Mouse (Mus musculus) testis, adult 2 months (tissue): Measurements from ENCODE around the gene Efcc1. TPM values are rescaled to one million over a fixed set of nuclear protein-coding genes. Genes with fewer than 3 reads are reported as not detected.
A peak's percentile ranks its signal among the peaks of the same experiment; 100 is the strongest.

ENCODE experiments used
- H3K27ac ChIP-seq: fragments of 200-500 bp; 2 replicates; pipeline ENCODE4 v1.5.1; 2012; ENCODE audit warnings: low read depth, low read length; ENCODE audit not compliant: control insufficient read depth, insufficient read depth
- H3K27me3 ChIP-seq: fragments of 200-500 bp; 2 replicates; pipeline ENCODE4 v1.6.1; 2012; ENCODE audit warnings: mild to moderate bottlenecking, low read length, moderate library complexity; ENCODE audit not compliant: control insufficient read depth, insufficient read depth
- H3K36me3 ChIP-seq: fragments of 200-500 bp; 2 replicates; pipeline ENCODE4 v1.6.1; 2012; ENCODE audit warnings: mild to moderate bottlenecking, low read length; ENCODE audit not compliant: control insufficient read depth, insufficient read depth
- H3K4me1 ChIP-seq: fragments of 200-500 bp; 2 replicates; pipeline ENCODE4 v1.6.1; 2012; ENCODE audit warnings: low read length; ENCODE audit not compliant: control insufficient read depth, insufficient read depth
- H3K4me3 ChIP-seq: fragments of 200-500 bp; 2 replicates; pipeline ENCODE4 v1.5.1; 2012; ENCODE audit warnings: low read depth, mild to moderate bottlenecking, low read length, moderate library complexity, mixed read lengths; ENCODE audit not compliant: control insufficient read depth
- CTCF ChIP-seq: fragments of 200-500 bp; IDR thresholded peaks from 2 replicates; pipeline ENCODE4 v1.5.1; 2012; ENCODE audit warnings: low read depth, mild to moderate bottlenecking, inconsistent platforms, low read length, moderate library complexity; ENCODE audit not compliant: control insufficient read depth, insufficient read depth, insufficient replicate concordance
- POLR2A ChIP-seq: fragments of 200-500 bp; IDR thresholded peaks from 2 replicates; pipeline ENCODE4 v1.6.1; 2012; ENCODE audit warnings: low read depth, mild to moderate bottlenecking, inconsistent platforms, low read length, moderate library complexity; ENCODE audit not compliant: control insufficient read depth
- polyA plus RNA-seq: library from polyadenylated mRNA; depleted of rRNA; stranded (reverse); fragments of >200 nt; gene quantifications from 2 replicates; pipeline ENCODE4 v1.2.3, GENCODE M21; 2012

The Efcc1 gene
- polyA plus RNA-seq, 1 experiment: 0.68 TPM

DNA sequence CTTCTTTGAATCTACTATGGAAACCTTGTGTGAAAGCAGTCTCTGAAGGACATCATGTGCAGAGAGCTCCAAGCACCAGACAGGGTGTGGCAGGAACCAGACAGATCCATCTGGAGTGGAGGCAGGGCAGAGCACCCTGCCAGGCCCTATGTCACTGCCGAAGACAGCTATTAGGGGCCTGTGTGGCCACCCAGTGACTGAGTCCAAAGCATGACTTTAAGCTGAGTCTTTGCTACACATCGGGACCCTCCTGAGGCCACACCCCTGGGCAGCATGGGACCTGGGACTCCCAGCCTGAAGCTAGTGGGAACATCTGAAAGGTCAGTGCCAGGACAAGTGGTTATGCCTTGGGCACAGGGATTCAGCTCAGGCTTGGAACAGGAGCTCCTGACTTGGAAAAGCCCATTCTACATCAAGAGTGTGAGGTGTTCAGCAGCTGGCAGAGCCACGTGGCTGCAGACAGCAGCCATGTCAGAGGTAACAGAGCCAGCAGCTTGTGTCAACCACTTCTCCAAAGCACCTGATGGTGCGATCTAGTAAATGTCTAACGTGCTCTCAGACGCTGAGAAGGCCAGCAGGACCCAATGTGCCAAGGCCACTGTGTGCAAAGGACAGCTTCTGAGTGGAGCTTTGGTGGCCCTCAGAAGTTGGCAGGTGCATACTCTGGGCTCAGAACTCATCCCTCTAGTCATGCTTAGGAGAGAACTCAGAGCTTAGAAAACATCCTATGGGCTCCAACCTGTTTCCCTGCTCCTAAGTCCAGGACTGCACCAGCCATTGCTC, 56.6 kb downstream of the Efcc1 start:
- no peak overlapping the region for H3K4me3 ChIP-seq
- H3K4me1 ChIP-seq: peaks cover 11% of the 10 kb centered on the region
- peaks cover 5% of the 10 kb centered on the region for H3K36me3 ChIP-seq
- H3K27ac ChIP-seq: no peak overlapping the region
- TF ChIP-seq CTCF (no peak), POLR2A (no peak)
- no peaks in the 10 kb centered on the region for H3K27me3 ChIP-seq

DNA sequence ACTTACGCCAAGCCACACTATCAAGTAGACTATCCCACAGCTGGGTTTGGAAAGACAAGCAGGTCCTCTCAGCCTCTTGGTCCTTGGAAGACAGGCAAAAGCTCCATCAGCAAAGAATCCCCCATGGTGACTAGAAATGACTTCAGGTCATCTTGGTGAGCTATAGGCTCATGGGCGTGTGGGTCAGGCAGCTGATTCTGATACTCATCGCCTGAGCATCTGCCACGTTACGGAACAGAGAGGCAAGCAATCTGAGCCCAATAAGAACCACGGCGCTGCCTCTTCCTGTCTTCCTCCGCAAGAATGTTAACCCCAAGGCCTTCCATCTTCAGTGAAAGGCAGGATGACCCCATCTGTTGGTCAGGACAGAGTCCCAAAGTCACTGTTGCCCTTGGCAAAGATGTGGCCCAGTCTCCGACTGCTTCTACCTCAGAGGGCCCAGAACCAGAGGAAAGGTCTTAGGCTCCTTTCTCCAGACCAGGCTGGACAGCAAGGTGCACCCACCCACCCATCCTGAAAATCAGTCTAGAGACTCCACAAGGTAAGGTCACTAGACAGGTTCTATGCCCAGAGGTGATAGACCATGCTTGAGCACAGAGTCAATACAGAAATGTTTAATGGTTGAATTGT, 57.7 kb downstream of the Efcc1 start:
- Histone ChIP-seq H3K36me3 (peaks cover 5% of the 10 kb centered on the region), H3K27me3 (no peaks in the 10 kb centered on the region), H3K27ac (no peak overlapping the region), H3K4me1 (peaks cover 11% of the 10 kb centered on the region), H3K4me3 (no peak overlapping the region)
- TF ChIP-seq POLR2A (no peak), CTCF (no peak)

DNA sequence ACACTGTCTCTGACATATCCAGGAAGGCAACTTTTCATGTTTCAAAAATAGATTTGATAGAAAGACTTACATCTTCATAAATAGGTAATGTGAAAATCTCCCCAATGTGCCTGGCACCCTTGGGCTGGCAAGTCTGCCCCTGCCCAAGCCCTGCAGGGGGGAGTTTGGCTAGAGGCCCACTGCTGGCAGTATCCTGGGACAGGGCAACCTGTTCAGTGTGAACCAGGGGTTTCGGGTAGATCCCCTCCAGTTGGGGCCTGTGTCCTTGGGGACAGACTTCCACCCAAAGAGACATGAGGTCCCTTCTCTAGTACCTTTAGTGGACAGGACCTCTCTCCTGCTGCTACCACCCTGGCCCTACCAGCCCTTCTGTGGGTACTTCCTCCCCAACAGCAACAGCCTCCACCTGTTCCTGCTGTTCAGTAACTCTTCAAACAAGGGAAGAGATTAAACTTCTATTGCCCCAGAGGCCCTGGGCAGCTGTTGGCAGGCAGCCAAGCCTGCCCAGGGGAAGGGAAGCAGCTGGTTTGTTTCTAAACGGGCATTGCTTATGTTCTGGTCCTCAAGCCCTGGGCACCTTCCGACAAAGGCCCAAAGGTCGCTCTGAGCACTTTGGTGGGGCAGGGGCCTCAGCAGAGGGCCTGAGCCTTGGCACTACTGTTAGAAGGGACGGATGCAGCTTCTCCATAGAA, 58.4 kb downstream of the Efcc1 start:
- Histone ChIP-seq H3K36me3 (peaks cover 5% of the 10 kb centered on the region), H3K4me1 (peaks cover 11% of the 10 kb centered on the region), H3K4me3 (no peak overlapping the region), H3K27ac (no peak overlapping the region), H3K27me3 (no peaks in the 10 kb centered on the region)
- no peak for TF ChIP-seq CTCF
- TF ChIP-seq POLR2A: no peak

DNA sequence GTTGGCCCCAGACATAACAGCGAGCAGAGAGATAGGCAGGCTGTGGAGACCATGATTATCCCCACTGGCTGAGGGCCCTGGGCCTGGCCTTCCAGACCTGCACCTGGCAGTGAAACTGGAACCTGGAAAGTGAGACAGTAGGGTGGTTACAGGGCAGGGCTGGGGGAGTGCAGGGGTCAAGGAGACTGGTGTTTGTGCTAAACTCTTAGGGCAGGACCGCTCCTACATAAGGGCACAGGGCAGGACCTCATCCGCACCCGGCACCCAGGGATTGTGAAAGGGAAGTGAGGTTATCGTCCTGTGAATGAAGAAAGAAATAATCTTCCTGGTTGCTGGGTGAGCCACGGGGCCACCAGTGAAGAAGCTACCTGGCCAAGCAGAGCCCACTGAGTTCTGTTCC, 59.1 kb downstream of the Efcc1 start:
- TF ChIP-seq POLR2A (no peak), CTCF (no peak)
- H3K4me3 ChIP-seq: no peak overlapping the region
- H3K27ac ChIP-seq: no peak overlapping the region
- H3K36me3 ChIP-seq: peaks cover 5% of the 10 kb centered on the region
- no peaks in the 10 kb centered on the region for H3K27me3 ChIP-seq
- peaks cover 11% of the 10 kb centered on the region for H3K4me1 ChIP-seq

DNA sequence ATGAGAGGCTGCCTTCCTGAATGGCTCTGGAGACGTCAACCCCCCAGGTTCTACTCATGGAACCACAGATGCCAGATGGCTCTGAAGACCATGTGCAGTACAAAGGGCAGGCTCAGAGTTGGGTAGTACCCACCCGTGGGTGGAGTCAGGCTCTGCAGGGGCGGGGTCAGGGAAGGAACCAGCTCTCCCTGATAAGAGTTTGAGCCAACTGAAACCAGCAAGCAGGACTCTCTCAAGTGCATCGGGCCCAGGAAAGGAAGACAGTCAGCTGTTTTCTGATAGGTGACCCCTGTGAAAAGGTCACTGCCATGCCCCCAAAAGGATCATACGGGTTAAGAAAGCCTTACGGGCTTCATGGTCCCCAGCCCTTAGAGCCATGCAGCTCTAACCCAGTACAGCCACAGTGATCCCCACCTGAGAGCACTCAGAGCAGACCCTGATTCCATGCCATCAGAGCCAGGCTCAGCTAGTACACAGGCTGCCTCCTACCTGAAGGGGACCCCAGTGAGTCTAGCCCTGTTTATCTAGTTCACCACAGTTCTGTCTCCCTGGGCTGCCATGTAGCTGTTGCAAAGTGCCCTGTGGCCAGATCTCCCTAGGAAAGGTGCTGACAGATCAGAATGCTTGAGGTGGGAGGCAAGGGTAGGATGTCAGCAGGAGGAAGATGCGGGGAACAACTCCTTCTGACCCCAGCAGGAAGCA, 60.3 kb downstream of the Efcc1 start:
- H3K36me3 ChIP-seq: peaks cover 5% of the 10 kb centered on the region
- no peak for TF ChIP-seq CTCF
- H3K27me3 ChIP-seq: no peaks in the 10 kb centered on the region
- peak overlapping the region; percentile 78 for H3K4me3 ChIP-seq
- no peak overlapping the region for H3K27ac ChIP-seq
- H3K4me1 ChIP-seq: peaks cover 11% of the 10 kb centered on the region

DNA sequence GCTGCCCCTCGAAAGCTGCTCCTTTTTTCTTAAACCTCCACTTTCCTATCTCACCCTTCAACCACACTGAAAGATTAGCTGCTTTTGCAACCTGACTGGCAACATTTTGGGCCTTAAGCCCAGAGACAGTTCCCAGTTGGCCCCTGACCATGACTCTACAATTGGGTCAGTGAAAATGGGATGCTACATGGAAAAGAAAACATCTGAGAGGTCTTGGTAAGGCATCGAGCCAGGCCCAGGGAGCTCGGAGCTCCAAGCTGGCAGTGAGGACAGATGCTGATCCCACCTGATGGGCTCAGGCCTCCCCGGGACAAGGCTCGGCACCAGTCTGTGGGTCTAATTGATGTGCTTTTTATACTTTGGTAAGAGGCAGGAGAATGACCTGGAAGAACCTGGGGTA, 61.2 kb downstream of the Efcc1 start:
- H3K4me3 ChIP-seq: peak overlapping the region; percentile 78
- H3K27ac ChIP-seq: no peak overlapping the region
- no peak for TF ChIP-seq CTCF
- peaks cover 5% of the 10 kb centered on the region for H3K36me3 ChIP-seq
- no peaks in the 10 kb centered on the region for H3K27me3 ChIP-seq
- H3K4me1 ChIP-seq: peaks cover 11% of the 10 kb centered on the region

DNA sequence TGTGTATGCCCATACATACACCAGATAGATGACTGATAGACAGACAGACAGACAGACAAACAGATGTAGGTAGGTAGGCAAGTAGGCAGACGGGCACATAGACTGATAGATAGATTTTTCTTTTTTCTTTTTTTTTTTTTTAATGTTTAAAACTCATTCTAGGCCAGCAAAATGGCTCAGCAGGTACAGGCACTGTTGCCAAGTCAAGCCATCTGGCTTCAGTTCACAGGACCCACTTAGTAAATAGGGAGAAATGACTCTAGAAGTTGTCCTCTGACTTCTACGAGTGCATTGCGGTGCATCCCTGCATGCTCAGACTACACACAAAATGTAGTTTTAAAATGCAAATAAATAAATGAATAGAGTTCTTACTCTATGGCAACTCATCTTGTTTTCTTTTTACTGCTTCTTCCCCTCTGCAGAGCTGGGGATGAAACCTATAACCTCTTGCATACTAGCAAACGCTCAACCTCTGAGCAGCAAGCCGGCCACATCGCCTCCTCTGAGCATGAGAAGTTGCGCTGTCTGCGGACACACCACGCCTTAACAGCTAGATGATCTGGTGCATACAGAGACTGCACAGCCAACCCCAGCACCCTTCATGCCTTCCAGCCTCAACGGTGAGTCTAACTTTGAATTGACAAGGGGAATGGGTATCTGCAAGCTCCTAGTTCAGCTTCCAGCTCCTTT, 63.3 kb downstream of the Efcc1 start:
- peaks cover 8% of the 10 kb centered on the region for H3K4me1 ChIP-seq
- no peaks in the 10 kb centered on the region for H3K27me3 ChIP-seq
- H3K27ac ChIP-seq: no peak overlapping the region
- H3K4me3 ChIP-seq: no peak overlapping the region
- TF ChIP-seq CTCF (no peak), POLR2A (no peak)
- peaks cover 5% of the 10 kb centered on the region for H3K36me3 ChIP-seq
